Mouse (Mus musculus) thymus, postnatal 4 days (tissue): ENCODE data around the gene Gm12216.
"Not testable (repeated sequence)": the region's sequence is repeated elsewhere in the genome, so short reads cannot be mapped to it uniquely, and the experiment has no call there.

Experiments used
- DNase-seq: peaks from one replicate; pipeline ENCODE4 v3.0.0; 2021

Gene Gm12216

GRCm38 (mm10) chr11:53873909-53874704, 15.1 kb upstream of the Gm12216 start:
- DNase-seq = peak; percentile 33

- DNase-seq = no peak
Observed at GRCm38 (mm10) chr11:53871786-53872507, 12.9 kb upstream of the Gm12216 start.

- DNase-seq = no peak
Observed at GRCm38 (mm10) chr11:53869172-53869571, 10.1 kb upstream of the Gm12216 start.

GRCm38 (mm10) chr11:53868323-53868722, 9.3 kb upstream of the Gm12216 start:
- not testable (repeated sequence) for DNase-seq

- DNase-seq = not testable (repeated sequence)
Observed at GRCm38 (mm10) chr11:53864724-53865310, 5.8 kb upstream of the Gm12216 start.

GRCm38 (mm10) chr11:53860944-53861343, 1.9 kb upstream of the Gm12216 start:
- DNase-seq = not testable (repeated sequence)

- no peak for DNase-seq
Observed at GRCm38 (mm10) chr11:53858058-53858760, 847 bp downstream of the Gm12216 start.

GRCm38 (mm10) chr11:53853665-53854064, 5.4 kb downstream of the Gm12216 start:
- no peak for DNase-seq

GRCm38 (mm10) chr11:53851795-53852194, 7.3 kb downstream of the Gm12216 start:
- peak; percentile 85 for DNase-seq

- DNase-seq = peak; percentile 80
Observed at GRCm38 (mm10) chr11:53849588-53850320, 9.3 kb downstream of the Gm12216 start.

- peak; percentile 74 for DNase-seq
Observed at GRCm38 (mm10) chr11:53845680-53846079, 13.4 kb downstream of the Gm12216 start.

- DNase-seq = no peak
Observed at GRCm38 (mm10) chr11:53843106-53843505, 15.9 kb downstream of the Gm12216 start.

GRCm38 (mm10) chr11:53842161-53842581, 16.9 kb downstream of the Gm12216 start:
- no peak for DNase-seq

GRCm38 (mm10) chr11:53841514-53841913, 17.5 kb downstream of the Gm12216 start:
- DNase-seq = no peak

GRCm38 (mm10) chr11:53839663-53840642, 19.1 kb downstream of the Gm12216 start:
- DNase-seq = no peak

- peak; percentile 67 for DNase-seq
Observed at GRCm38 (mm10) chr11:53839147-53839546, 19.9 kb downstream of the Gm12216 start.

GRCm38 (mm10) chr11:53837731-53838130, 21.3 kb downstream of the Gm12216 start:
- DNase-seq = no peak

GRCm38 (mm10) chr11:53835379-53836010, 23.6 kb downstream of the Gm12216 start:
- DNase-seq = no peak

GRCm38 (mm10) chr11:53825409-53825808, 33.6 kb downstream of the Gm12216 start:
- no peak for DNase-seq

GRCm38 (mm10) chr11:53821945-53822338, 37.1 kb downstream of the Gm12216 start:
- no peak for DNase-seq
